Mouse (Mus musculus): ENCODE measurements around the gene Hrh2.

Gene Hrh2

DNA sequence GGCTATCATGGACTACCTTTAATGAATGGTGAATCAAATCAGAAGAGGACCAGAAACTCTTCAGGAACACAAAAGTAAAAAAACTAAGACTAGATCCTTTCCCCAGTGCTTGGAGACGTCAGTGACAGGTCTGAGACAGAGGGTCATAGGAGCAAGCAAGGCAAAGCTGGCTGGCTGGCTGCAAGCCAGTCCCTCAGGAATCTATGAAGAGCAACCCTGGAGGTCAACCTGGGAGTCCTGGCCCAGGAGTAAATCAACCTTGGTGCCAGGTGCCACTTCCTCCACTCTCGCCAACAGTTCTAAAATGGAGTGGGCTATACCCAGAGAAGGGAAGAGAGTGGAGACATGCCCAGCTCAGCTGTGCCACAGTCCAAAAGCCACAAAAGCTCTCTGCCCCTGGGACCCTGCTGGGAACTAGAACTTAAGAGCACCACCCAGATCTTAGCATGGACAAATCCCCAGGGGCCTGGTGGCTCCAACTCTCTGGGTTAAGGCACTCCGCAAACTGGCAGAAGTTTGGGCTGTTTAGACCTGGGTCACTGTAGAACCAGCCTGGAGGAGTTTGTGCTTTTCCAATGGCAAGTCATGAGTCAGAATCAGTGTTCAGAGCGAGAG, 15.4 kb upstream of the Hrh2 start:
- DNase-seq (ENCODE audit: low spot score): no peak

DNA sequence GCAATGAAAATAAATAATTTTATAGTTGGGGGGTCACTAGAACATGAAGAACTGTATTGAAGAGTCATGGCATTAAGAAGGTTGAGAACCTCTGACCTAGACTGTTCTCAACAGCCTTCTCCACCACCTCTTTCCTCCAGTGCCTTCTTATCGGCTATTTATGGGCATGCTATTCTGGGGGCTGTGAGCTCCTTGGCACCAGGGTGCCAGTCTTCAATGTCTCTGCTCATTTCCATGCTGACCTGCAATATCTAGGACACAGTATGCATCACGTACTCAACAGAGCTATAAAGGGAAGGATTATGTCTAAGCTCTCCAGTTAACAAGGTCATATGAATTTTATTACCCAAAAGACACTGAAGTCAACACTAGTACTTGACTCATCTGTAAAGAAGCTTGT, 14.6 kb upstream of the Hrh2 start:
- no peak for DNase-seq (ENCODE audit: low spot score)

DNA sequence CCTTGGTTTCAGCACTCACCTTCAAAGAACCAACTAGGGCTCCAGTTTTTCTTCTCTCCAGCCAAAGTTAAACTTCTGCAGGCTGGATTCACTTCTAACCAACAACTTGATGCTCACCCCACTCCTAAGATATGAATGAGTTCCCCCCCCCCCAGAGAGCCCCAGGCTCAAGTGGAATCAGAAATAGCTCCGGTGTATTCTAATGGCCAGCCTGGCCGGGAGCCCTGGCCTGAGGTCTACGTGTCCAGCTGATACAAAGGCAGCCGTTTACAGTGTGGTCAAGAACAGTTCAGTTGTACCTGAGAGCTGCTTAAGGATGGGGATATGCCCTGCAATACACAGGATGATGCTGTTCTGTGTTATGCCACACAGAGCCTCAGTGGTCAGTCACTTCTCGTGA, 13.3 kb upstream of the Hrh2 start:
- DNase-seq (ENCODE audit: low spot score): no peak

DNA sequence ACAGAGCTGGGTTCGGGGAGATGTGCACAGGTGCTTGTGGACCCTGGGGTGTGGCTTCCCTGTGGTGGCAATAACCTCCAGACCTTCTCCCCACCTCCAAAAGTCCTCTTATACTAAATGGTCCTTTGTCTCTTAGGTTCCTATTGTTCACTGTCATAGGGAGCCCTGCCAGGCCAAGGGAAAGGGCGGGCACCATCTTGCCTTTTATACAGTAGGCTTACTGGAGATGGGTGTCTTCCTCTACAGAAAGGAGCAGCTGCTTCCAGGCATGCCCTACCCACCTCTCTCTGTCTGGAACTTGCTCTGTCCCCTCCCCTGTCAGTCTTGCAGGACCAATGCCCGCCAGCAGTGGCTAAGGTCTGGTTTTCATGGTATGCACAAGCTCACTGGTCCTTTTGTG, 12.0 kb upstream of the Hrh2 start:
- DNase-seq (ENCODE audit: low spot score): no peak

DNA sequence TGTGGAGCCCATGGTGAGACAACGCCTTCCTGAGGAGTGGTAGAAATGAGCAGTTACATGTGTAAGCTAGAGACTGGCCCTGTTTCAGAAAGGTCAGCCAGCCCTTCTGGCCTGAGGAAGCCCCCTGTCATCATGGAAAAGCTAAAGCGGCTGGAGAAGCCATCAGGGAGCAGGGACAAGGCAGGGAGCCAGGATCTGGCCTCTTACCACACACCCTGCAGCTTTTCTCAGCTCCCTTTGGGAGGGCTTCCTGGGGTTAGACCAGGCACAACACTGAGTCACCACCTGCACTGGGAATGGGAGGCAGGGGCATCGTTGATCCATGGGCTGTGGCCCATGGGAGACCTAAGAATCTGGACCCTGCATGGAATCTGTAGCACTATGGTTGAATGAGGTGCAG, 11.5 kb upstream of the Hrh2 start:
- no peak for DNase-seq (ENCODE audit: low spot score)

DNA sequence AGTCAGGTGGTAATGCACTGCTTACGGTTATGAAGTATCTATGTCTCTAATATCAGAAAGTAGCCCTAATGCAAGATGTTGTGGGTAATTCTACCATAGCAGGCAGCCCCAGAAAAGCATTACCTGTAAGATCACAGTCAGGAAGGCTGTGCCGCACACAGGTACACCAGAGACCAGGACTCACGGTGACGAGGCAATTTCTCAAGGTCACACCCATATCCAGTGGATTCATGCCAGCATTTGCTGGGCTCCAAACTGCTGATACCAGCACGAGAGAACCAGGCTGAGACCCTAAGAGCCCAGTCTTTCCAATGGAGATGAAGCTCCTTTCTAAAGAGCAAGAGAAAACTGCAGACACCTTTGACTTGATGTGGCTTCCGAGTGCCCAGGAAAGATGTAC, 10.6 kb upstream of the Hrh2 start:
- DNase-seq (ENCODE audit: low spot score): no peak

DNA sequence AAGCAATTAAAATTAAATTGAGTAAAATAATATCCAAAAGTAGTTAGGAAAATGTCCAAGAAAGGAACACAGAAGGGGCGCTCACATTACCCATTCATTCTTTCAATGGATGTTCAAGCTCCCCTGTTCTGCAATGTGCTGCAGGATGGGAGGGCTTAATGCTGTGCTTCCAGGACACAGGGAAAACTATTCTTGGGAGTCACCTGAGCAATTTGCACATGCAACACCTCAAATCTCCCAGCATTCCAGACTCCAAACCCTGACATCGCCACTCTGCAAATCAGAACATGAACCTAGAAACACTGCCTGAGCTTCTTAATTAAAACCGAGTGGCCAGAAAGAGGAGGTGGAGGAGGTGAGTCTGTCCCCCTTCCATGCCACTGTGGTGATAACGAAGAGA, 10.0 kb upstream of the Hrh2 start:
- no peak for DNase-seq (ENCODE audit: low spot score)

DNA sequence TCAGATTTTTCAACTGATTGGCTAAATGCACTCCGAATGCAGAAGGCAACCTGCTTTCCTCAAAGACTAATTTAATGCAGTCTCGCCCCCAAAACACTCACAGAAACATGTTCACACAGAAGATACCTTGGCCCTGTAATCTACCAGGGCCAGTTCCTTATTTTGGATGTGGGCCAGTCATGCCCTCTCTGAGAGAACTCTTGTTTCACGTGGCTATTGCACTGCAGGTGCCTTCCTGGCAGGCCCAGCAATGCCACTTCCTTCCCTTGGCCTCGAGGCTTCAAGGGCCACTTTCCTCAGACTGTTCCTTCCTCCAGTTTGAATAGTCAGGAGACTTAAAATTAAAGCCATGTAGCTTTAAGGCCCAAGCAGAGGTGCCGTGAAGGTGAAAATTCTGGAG, 5.5 kb upstream of the Hrh2 start:
- DNase-seq (ENCODE audit: low spot score): no peak

DNA sequence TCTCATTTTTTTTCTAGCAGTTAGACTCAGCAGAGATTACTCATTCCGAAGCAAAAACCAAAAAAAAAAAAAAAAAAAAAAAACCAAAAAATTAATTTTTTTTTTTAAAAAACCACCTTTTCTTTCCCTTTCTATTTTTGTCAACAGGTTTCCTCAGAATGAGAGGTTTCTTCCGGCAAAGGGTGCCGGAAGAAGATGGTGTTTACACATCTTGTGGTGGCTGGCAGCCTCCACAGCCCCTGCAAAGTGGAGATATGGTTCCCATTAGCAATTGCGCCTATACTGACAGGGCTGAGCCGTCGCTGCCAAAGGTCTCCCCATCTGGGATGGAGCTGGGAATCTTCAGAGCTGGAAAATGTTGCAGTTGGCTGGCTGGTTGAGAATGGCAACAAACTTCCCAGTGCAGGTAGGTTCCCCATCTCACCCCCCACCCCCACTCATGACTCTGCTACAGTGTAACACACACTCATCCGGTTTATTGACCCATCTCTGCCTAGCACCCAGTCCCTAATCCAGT, 3.7 kb upstream of the Hrh2 start:
- DNase-seq (ENCODE audit: low spot score): no peak

DNA sequence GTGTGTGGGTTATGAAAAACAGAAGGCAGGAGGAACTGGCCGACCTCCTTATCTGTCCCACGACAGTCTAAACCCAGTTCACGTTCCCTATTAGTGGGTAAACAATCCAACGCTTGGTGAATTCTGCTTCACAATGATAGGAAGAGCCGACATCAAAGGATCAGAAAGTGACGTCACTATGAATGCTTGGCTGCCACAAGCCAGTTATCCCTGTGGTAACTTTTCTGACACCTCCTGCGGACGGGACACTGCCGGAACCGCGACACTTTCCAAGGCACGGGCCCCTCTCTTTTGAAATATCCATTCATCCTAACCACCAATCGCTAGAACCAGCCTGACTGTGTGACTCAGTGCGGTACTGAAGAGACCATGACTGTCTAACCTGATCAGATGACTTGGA, 2.0 kb upstream of the Hrh2 start:
- no peak for DNase-seq (ENCODE audit: low spot score)

DNA sequence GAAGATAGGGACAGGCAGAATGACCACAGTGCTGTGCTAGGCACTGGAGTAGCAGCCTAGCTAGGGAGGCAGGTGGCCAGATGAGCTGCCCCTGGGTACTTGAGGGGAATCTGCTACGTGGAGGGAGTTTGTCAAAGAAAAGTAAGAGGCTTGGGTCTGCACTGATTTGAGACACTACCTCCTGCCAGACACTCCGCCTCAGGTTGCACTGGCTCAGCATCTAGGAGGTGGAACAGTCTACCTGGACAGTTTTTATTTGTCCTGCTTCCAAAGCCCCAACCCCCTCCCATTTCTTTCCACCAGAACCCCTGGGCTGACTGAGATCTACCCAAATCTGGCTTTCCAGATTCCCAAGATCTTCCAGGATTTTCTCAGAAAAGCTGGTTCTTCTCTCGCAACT, 748 bp upstream of the Hrh2 start:
- DNase-seq (ENCODE audit: low spot score): no peak

DNA sequence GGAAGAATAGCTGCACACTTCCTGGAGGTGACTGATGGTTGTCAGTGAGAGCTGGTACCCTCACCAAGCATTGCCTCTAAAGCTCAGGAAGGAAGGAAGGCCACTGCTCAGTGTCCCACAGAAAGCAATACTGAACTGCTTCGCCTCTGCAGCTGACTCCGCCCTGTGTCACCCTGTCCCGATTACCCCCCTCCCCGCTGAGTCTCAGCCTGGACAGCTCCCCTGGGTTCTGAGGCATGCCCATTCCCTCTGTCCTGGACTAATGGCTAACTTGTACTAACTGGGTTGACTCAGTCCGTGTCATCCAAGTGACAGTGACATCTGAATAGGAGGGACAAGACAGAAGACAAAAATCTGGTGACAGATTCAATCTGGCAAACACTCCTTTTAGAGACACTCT, 1.7 kb downstream of the Hrh2 start:
- no peak for DNase-seq (ENCODE audit: low spot score)

DNA sequence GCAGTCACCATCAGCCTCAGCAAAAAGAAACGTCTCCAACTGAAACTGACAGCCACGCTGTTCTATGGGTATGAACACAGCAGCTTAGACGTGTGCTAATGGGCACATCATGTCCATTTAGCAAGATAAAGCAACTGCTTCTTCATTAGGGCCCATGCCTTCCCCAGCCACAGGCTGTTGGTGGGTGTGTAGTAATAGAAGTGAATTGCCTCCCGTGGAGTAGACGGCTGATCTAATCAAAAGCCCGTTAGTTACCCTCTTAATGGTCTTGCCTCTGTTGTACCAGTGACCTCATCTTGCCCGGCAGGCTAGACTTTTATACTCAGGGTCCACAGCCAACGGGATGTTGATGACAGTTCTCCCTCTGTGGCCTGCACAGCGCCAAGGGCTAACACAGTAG, 7.1 kb downstream of the Hrh2 start:
- DNase-seq (ENCODE audit: low spot score): no peak

DNA sequence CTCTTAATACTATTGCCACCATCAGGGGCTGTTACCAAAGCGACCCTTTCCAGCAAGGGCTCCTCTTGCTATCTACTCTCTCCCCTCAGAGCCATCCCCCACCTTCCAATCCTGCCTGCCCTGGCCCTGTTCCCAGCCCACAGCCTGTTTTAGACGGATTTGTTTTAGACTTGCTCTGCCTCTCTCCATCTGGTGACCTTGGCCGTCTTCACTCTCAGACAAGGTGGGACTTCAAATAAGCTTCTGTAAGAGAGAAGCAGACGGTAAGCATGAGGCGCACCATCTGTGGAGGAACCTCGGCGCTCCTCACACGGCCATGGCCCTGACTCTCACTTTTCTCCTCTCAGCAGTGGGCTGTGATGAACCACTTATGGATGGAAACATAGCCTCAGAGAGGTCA, 10.5 kb downstream of the Hrh2 start:
- DNase-seq (ENCODE audit: low spot score): no peak

DNA sequence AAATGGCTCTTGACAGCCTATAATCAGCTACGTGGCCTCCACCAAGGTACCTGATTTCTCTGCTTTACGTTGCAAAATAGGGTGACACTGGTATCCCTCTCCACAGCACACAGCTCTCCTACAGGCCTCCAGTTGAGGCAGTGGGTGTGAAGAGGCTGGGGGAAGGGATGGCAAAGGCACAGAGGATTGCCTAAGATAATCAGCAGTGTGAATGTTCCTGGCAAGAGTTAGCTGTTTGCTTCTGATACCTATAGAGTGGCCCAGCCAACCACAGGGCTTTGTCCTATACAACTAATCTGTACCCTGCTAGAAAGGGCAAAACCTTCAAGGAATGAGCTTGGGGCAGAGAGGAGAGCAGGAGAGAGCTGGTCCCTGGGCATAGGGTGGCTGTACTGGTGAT, 11.5 kb downstream of the Hrh2 start:
- DNase-seq (ENCODE audit: low spot score): no peak

DNA sequence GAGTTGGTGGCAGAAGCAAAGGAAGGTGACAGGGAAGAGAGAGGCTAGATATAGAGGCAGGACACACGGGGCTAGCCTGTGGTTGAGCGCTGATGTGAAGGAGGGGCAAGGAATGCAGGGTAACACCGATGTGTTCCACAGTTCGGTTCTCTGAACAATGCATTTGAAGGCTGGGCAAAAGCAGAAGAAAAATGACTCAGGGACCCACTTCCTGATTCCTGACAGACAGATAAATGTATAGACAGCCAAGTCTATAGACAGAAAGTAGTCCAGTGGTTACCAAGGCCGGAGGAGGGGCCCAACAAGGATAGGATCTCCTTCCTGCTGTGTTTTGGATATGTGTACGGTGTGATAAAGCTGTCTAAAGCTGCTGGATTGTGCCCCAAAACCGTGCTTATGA, 13.3 kb downstream of the Hrh2 start:
- DNase-seq (ENCODE audit: low spot score): no peak

DNA sequence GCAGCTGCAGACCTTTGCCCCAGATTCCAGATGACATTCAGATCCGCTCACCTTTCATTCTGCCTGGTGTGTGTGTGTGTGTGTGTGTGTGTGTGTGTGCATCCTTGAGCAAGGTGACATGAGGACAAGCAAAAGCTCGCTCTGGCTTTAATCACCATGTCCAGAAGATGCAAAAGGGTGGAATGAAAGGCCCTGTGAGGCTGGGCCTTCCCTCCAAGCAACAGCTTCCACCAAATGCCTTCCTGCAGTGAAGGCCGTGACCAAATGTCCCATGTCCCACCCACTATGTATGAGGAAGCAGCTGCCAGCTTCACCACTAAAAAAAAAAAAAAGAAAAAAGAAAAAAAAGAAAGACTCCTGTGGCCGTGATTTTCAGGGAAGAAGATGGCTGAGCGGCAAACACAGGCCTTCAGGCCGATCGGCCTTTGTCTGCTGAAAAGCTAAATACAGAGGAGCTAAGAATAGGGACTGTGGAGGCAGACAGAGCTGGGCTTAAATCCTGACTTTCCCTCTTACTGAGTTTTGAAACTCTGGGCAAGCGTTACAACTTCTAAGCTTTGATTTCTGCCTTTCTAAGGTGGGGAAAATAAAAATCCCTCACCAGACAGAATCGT, 14.3 kb downstream of the Hrh2 start:
- DNase-seq (ENCODE audit: low spot score): no peak

DNA sequence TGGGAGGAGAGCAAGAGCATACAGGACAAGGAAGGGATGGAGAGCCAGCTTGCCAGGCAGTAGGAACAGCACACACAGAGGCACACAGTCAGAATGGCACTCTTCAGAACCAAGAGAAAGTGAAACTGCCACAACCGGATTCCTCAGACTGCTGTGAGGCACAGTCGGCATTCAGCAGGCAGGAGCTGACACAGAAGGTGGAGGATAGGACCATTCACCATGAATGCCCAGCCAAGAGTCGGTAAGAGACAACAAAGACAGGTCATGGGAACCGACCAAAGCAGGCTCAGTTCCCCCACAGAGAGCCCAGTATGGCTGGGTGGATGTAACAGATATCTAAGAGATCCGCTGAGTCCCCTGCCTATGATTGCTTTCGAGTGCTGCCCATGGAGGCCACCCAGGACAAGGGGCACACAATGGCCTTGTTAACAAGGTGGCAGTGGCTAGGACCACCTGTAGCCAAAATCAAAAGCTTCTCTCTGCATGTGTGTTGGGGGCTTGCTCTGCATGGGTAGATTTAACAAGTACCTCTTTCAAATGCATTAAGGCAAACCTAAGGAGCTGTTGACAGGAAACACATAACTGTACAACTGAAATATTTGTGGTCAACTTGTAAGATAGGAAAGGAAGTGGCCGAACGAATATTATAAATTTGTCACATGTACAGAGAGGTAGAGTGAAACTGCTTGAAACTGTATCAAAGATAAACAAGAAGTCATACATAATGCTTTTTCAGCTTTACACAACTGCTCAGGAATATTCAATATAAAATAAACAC, 17.7 kb downstream of the Hrh2 start:
- DNase-seq (ENCODE audit: low spot score): no peak

DNA sequence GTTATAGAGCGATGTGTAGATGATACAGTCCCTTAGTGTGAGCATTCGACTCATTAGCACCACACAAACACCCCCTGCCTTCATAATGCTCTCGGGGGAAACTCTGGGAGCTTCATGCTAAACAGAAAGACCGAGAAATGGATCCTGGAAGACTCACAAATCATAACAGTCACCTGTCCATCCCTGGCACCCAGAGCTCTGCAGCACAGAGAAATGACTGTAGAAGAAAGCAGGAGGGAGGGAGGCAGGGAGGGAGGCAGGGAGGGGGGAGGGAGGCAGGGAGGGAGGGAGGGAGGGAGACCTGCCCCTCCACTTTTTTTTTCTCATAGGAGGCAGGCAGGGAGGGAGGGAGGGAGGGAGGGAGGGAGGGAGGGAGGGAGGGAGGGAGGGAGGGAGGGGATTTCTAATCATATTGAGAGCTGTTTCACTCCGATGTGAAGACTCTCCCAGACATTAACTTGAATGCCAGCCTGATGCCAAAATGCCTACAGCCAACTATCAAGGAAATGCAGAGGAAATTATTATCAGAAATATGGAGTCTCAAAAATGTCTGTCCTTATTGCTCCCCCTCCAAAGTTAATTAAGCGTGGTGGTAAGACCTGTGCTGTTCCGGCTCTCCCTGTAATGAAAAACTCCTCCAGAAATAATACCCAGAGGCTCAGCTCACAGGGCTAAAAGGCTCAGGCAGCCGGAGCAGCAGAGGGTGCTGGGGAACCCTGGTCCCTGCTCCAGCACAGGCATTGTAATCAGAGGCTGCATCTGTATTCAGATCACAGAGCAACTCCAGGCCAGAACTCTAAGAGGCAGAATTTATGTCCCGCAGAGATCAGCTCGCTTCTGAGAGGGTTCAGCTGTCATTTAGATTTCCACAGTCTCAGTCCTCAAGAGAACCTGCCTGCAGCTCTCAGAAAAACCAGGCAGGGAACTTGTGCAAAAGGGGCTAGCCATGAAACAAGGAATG, 19.9 kb downstream of the Hrh2 start:
- DNase-seq (ENCODE audit: low spot score): no peak

DNA sequence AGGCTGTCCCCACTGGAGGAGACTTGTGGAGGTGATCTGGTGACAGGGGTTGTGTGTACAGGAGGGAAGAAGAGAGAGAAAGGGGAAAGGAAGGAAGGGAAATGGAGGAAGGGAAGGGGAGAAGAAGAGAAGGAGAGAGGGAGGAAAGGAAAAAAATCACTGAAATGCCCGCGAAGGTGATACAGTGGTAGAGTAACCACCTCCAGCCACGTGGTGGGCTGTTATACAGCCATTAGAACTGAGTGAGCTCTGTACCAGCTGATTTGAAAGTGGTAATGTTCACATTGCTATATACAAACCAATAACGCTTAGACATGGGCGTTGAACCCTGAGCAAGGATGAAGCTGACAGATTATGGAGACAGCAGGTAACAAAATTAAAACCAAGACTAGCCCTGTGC, 20.6 kb downstream of the Hrh2 start:
- DNase-seq (ENCODE audit: low spot score): no peak

DNA sequence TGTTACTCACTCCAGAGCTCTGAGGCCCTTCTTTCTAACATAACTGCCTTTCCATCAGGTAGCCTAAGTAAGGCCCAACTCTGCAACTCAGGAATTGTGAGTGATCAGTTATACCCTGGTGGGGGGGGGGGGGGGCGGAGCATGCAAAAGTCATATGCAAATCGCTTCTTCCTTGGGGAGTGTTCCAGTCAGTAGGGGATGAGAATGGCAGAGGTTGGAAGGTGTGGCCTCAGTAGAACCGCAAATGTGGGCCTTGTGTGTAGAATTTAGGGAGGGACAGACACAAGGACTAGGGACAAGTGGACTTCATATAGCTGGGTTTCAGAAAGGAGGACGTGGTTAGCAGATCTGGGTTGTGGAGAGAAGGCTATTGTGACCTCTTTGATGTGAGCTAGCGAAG, 23.3 kb downstream of the Hrh2 start:
- no peak for DNase-seq (ENCODE audit: low spot score)

DNA sequence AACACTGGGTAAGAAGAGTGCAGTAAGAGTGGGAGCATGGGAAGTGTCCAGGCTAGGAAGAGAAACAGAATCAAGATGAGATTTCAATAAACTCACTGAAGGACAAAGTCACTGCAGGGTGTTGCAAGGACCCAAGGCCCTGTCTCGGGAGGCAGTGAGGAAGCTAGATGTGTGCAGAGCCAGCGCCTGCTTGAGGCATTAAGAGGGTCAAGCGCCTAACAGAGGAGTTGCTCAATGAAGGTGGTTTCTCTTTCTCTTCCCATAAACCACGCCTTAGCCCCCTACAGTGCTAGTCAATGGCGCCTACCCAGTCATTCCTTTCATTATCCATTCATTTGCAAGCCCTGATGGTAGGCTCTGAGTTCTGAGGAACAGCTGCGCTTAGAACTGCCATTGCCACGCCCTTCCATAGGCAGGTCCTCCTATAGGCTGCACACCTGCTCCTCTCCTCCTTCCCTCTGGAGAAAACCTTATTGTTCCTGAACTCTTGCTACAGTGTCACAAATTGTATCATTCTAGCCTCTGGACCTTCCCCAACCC, 23.9 kb downstream of the Hrh2 start:
- DNase-seq (ENCODE audit: low spot score): no peak

All from spleen, adult 12 weeks (tissue).